Mouse (Mus musculus) lung, postnatal 0 days (tissue): ENCODE measurements around the gene Rplp2.

Source experiments
- CTCF ChIP-seq: IDR thresholded peaks from 2 replicates; pipeline ENCODE4 v1.5.1; 2016; ENCODE audit warnings: antibody characterized with exemption, mild to moderate bottlenecking
- EP300 ChIP-seq: IDR thresholded peaks from 2 replicates; pipeline ENCODE4 v1.6.1; 2016; ENCODE audit warnings: antibody characterized with exemption, mild to moderate bottlenecking, control low read depth

- no peak for TF ChIP-seq CTCF
- TF ChIP-seq EP300 = no peak
Observed at GRCm38 (mm10) chr7:141492738-141493137, 45.6 kb downstream of the Rplp2 start.
